Mouse (Mus musculus) lung, embryonic 14.5 days (tissue): ENCODE measurements around the gene Epn2. TPM values are rescaled to one million over a fixed set of nuclear protein-coding genes. Genes with fewer than 3 reads are reported as not detected.

Experiments
- ATAC-seq: fragments of 200-750 bp; cut with Nextera tagmentation; 2 replicates; pipeline ENCODE4 v1.8.0; 2017; ENCODE audit warnings: mild to moderate bottlenecking, moderate TSS enrichment, moderate library complexity; ENCODE audit not compliant: insufficient read depth
- DNase-seq: peaks from one replicate; pipeline ENCODE4 v3.0.0-alpha.2; 2015
- H3K27ac ChIP-seq: fragments of 300-500 bp; sonication (generic); 2 replicates; pipeline ENCODE4 v1.5.1; 2014; ENCODE audit warnings: low read depth, mild to moderate bottlenecking, moderate library complexity
- H3K27me3 ChIP-seq: fragments of 300-500 bp; sonication (generic); 2 replicates; pipeline ENCODE4 v1.6.1; 2014; ENCODE audit warnings: low read length, control low read depth; ENCODE audit not compliant: insufficient read depth
- H3K36me3 ChIP-seq: fragments of 300-500 bp; sonication (generic); 2 replicates; pipeline ENCODE4 v1.6.1; 2014; ENCODE audit warnings: control low read depth; ENCODE audit not compliant: insufficient read depth
- H3K4me1 ChIP-seq: fragments of 300-500 bp; sonication (generic); 2 replicates; pipeline ENCODE4 v1.6.1; 2014; ENCODE audit warnings: antibody characterized with exemption, control low read depth; ENCODE audit not compliant: insufficient read depth
- H3K4me2 ChIP-seq: fragments of 300-500 bp; sonication (generic); 2 replicates; pipeline ENCODE4 v1.6.1; 2014; ENCODE audit warnings: mild to moderate bottlenecking
- H3K4me3 ChIP-seq: fragments of 300-500 bp; sonication (generic); 2 replicates; pipeline ENCODE4 v1.5.1; 2014; ENCODE audit warnings: low read depth, low read length
- H3K9ac ChIP-seq: fragments of 300-500 bp; sonication (generic); 2 replicates; pipeline ENCODE4 v1.6.1; 2014
- H3K9me3 ChIP-seq: fragments of 300-500 bp; sonication (generic); 2 replicates; pipeline ENCODE4 v1.6.1; 2016; ENCODE audit warnings: low read depth, low read length, control low read depth
- CTCF ChIP-seq: IDR thresholded peaks from 2 replicates; pipeline ENCODE4 v1.5.1; 2016; ENCODE audit warnings: antibody characterized with exemption, low read depth
- WGBS: fragments of 180-500 bp; shearing (Covaris S2); extraction: QIAGEN DNeasy Blood & Tissue Kit; methylation state at CpG from one replicate; pipeline ENCODE4 v1.1.7; 2014; 5-methylcytosine and 5-hydroxymethylcytosine counted together
- polyA plus RNA-seq: library from polyadenylated mRNA; unstranded; fragments of >200 nt; fragmentation: Nextera tagmentation; extraction: Ambion mirVana; gene quantifications from 2 replicates; pipeline ENCODE4 v1.2.1, GENCODE M21; 2014

Gene Epn2
- polyA plus RNA-seq, 1 experiment from 2014 or later: 30.0 TPM

- no peak overlapping the region for H3K9ac ChIP-seq
- H3K27me3 ChIP-seq: no peaks in the 10 kb centered on the region
- no peak overlapping the region for H3K4me3 ChIP-seq
- 70% methylated on average over 10 of the region's 10 CpGs for WGBS
- ATAC-seq: no peak
- peaks cover 23% of the 10 kb centered on the region for H3K36me3 ChIP-seq
- TF ChIP-seq CTCF: no peak
- no peak for DNase-seq
- H3K4me1 ChIP-seq: no peaks in the 10 kb centered on the region
- H3K27ac ChIP-seq: no peak overlapping the region
- no peaks in the 10 kb centered on the region for H3K9me3 ChIP-seq
- H3K4me2 ChIP-seq: no peak overlapping the region
Observed at GRCm38 (mm10) chr11:61546452-61546851, 33.0 kb downstream of the Epn2 start.

- Histone ChIP-seq H3K4me1 (no peaks in the 10 kb centered on the region), H3K27me3 (no peaks in the 10 kb centered on the region), H3K9ac (no peak overlapping the region), H3K9me3 (no peaks in the 10 kb centered on the region), H3K36me3 (peaks cover 23% of the 10 kb centered on the region), H3K27ac (no peak overlapping the region), H3K4me2 (no peak overlapping the region), H3K4me3 (no peak overlapping the region)
- WGBS: 81% methylated on average over 2 of the region's 2 CpGs
- DNase-seq (no peak), ATAC-seq (no peak)
- no peak for TF ChIP-seq CTCF
Observed at GRCm38 (mm10) chr11:61545586-61545985, 33.9 kb downstream of the Epn2 start.

- no peak overlapping the region for H3K9ac ChIP-seq
- H3K4me1 ChIP-seq: no peaks in the 10 kb centered on the region
- no peak overlapping the region for H3K4me3 ChIP-seq
- no peaks in the 10 kb centered on the region for H3K9me3 ChIP-seq
- H3K27me3 ChIP-seq: no peaks in the 10 kb centered on the region
- no peak overlapping the region for H3K4me2 ChIP-seq
- 82% methylated on average over 2 of the region's 2 CpGs for WGBS
- no peak overlapping the region for H3K27ac ChIP-seq
- no peak for ATAC-seq
- DNase-seq: no peak
- peaks cover 28% of the 10 kb centered on the region for H3K36me3 ChIP-seq
- no peak for TF ChIP-seq CTCF
Observed at GRCm38 (mm10) chr11:61541106-61541505, 38.4 kb downstream of the Epn2 start.

- no peaks in the 10 kb centered on the region for H3K27me3 ChIP-seq
- no peak overlapping the region for H3K4me3 ChIP-seq
- no peak for TF ChIP-seq CTCF
- DNase-seq (no peak), ATAC-seq (no peak)
- no peaks in the 10 kb centered on the region for H3K4me1 ChIP-seq
- H3K27ac ChIP-seq: no peak overlapping the region
- no peak overlapping the region for H3K4me2 ChIP-seq
- no peak overlapping the region for H3K9ac ChIP-seq
- no peaks in the 10 kb centered on the region for H3K9me3 ChIP-seq
- H3K36me3 ChIP-seq: peaks cover 23% of the 10 kb centered on the region
- WGBS: 83% methylated on average over 7 of the region's 7 CpGs
Observed at GRCm38 (mm10) chr11:61540642-61541041, 38.8 kb downstream of the Epn2 start.

- TF ChIP-seq CTCF: no peak
- 81% methylated on average over 3 of the region's 3 CpGs for WGBS
- H3K4me3 ChIP-seq: no peak overlapping the region
- H3K4me2 ChIP-seq: no peak overlapping the region
- peaks cover 16% of the 10 kb centered on the region for H3K36me3 ChIP-seq
- H3K27ac ChIP-seq: no peak overlapping the region
- ATAC-seq (no peak), DNase-seq (no peak)
- no peaks in the 10 kb centered on the region for H3K9me3 ChIP-seq
- H3K4me1 ChIP-seq: no peaks in the 10 kb centered on the region
- H3K27me3 ChIP-seq: no peaks in the 10 kb centered on the region
- H3K9ac ChIP-seq: no peak overlapping the region
Observed at GRCm38 (mm10) chr11:61537362-61537761, 42.1 kb downstream of the Epn2 start.

- no peaks in the 10 kb centered on the region for H3K9me3 ChIP-seq
- H3K4me2 ChIP-seq: no peak overlapping the region
- H3K4me3 ChIP-seq: no peak overlapping the region
- H3K27me3 ChIP-seq: no peaks in the 10 kb centered on the region
- no peak for TF ChIP-seq CTCF
- DNase-seq: no peak
- ATAC-seq: no peak
- peaks cover 18% of the 10 kb centered on the region for H3K36me3 ChIP-seq
- 31% methylated on average over 3 of the region's 3 CpGs for WGBS
- H3K9ac ChIP-seq: no peak overlapping the region
- no peak overlapping the region for H3K27ac ChIP-seq
- H3K4me1 ChIP-seq: no peaks in the 10 kb centered on the region
Observed at GRCm38 (mm10) chr11:61536952-61537351, 42.5 kb downstream of the Epn2 start.

- 30% methylated on average over 1 of the region's 1 CpGs for whole genome bisulfite sequencing
- Histone ChIP-seq H3K9me3 (no peaks in the 10 kb centered on the region), H3K9ac (no peak overlapping the region), H3K27me3 (no peaks in the 10 kb centered on the region), H3K4me1 (no peaks in the 10 kb centered on the region), H3K36me3 (peaks cover 22% of the 10 kb centered on the region), H3K27ac (no peak overlapping the region), H3K4me2 (no peak overlapping the region), H3K4me3 (no peak overlapping the region)
- ATAC-seq (no peak), DNase-seq (no peak)
- no peak for TF ChIP-seq CTCF
Observed at GRCm38 (mm10) chr11:61535530-61535929, 44.0 kb downstream of the Epn2 start.

- H3K9ac ChIP-seq: no peak overlapping the region
- peak; percentile 59 for DNase-seq
- no peak overlapping the region for H3K4me2 ChIP-seq
- TF ChIP-seq CTCF: no peak
- peak overlapping the region; percentile 24; the same call in 1 of the 2 replicates for H3K27ac ChIP-seq
- ATAC-seq: peak; percentile 24; the same call in 1 of the 2 replicates
- H3K4me3 ChIP-seq: no peak overlapping the region
- no peaks in the 10 kb centered on the region for H3K27me3 ChIP-seq
- no peaks in the 10 kb centered on the region for H3K4me1 ChIP-seq
- peaks cover 13% of the 10 kb centered on the region; the same call in 1 of the 2 replicates for H3K36me3 ChIP-seq
- no peaks in the 10 kb centered on the region for H3K9me3 ChIP-seq
- 61% methylated on average over 5 of the region's 5 CpGs for WGBS
Observed at GRCm38 (mm10) chr11:61533571-61533970, 45.9 kb downstream of the Epn2 start.
